Mouse (Mus musculus): Measurements from ENCODE around the gene Npw. TPM values are rescaled to one million over a fixed set of nuclear protein-coding genes. Genes with fewer than 3 reads are reported as not detected.

Gene Npw
- total RNA-seq (2021), result not detected

DNA sequence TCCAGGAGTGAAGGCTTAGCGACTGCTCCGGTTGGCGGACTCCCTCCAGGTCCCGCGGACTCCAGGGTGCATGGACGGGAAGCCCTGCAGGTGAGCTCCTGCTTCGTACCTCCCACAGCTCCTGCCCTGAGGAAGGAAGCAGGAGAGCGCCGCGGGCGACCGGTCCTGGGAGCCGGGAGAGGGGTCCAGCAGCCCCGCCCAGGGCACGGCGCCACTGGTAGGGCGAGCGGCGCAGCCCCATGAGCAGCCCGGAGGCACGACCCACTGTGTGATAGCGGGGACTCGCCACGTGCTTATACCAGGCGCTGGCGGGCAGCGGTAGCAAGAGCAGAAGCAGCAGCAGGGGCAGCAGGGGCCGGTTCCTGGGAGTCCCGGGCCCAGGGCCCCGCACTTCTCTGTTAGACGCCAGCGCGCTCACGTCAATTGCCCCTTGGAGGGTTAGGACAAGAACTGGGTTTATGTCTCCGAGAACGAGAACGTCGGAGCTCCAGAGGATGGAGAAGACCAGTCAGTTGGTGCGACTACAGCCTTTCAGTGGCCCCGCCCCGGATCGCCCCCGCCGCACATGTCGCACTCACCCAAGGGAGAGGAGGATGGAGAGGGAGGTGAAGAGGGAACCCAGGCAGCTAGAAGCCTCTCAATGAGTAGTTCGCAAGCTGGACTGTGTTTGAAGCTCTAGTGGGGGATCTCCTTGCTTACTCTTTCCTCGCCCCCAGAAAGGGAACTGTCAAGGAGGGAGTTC lies at the start of gene Npw:
Npw (minus strand) TSS at position 441 of the 742 bp plus-strand sequence.
- intact Hi-C loops (cut with DNase I), result no loop called here
- DNase-seq (ENCODE audit: extremely low spot score in 1 of 2, low spot score in 2 of 2), result no peak

GRCm38 (mm10) chr17:24707801-24708425 lies 49.7 kb upstream of the Npw start:
- intact Hi-C loops (cut with DNase I), result no loop called here
- DNase-seq (ENCODE audit: extremely low spot score in 1 of 2, low spot score in 2 of 2), result no peak

- peak; percentile 94 to 96 for DNase-seq (ENCODE audit: extremely low spot score in 1 of 2, low spot score in 2 of 2)
- intact Hi-C loops (cut with DNase I), result no loop called here
Measured at GRCm38 (mm10) chr17:24706982-24707800, 48.9 kb upstream of the Npw start, which contains the start of gene Tbl3. Gene Tbl3 (minus strand): TSS chr17:24707660.

GRCm38 (mm10) chr17:24705821-24706220 lies 47.6 kb upstream of the Npw start:
- intact Hi-C loops (cut with DNase I), result no loop called here
- DNase-seq (ENCODE audit: extremely low spot score in 1 of 2, low spot score in 2 of 2), result no peak

DNA sequence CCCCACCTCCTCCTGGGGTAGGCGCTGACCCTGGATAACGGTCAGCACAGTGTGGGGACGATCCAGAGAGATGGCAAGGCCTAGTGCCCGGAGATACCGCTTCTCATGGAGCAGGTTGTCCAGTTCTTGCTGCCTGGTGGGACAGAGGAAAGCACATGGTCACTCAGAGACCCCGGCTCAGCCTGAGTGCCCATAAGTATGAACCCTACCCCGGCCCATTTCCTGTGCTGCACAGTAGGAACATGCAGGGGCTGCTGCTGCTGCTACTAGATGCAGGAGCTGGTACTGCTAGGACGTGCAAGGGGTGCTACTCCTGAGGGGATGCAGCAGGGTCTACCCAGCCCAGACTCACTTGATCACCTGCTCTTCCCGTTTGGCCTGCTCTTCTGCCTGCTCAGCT lies 43.0 kb upstream of the Npw start:
- intact Hi-C loops (cut with DNase I), result no loop called here
- DNase-seq (ENCODE audit: extremely low spot score in 1 of 2, low spot score in 2 of 2), result no peak

DNA sequence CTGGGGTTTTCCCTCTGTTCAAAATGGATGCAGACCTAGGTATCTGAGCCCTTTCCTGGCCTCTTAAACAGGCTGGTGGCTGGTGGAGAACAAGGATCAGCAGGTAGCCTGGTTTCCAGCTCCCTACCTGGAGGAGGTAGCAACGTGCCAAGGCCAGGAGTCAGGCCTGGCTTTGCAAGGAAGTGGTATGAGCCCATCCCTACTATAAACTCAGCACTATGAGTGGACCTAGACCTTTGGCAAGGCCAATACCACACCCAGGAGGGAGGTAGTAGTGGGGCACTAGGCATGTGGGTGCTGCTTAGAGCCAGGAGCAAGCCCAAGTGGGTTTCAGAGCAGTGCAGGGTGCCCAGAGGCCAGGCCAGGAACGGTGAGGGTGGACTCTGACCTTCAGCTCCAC lies 41.2 kb upstream of the Npw start:
- intact Hi-C loops (cut with DNase I), result no loop called here

GRCm38 (mm10) chr17:24698715-24699114 lies 40.5 kb upstream of the Npw start:
- intact Hi-C loops (cut with DNase I), result no loop called here
- no peak for DNase-seq (ENCODE audit: extremely low spot score in 1 of 2, low spot score in 2 of 2)

More for the DNA sequence above, 41.2 kb upstream of the Npw start:
- DNase-seq (ENCODE audit: extremely low spot score in 1 of 2, low spot score in 2 of 2), result no peak

- DNase-seq (ENCODE audit: extremely low spot score in 1 of 2, low spot score in 2 of 2), result peak in 1 of 2 experiments; percentile 68
- intact Hi-C loops (cut with DNase I), result no loop called here
Measured at GRCm38 (mm10) chr17:24697985-24698384, 39.7 kb upstream of the Npw start.

- peak; percentile 65 to 93 for DNase-seq (ENCODE audit: extremely low spot score in 1 of 2, low spot score in 2 of 2)
- intact Hi-C loops (cut with DNase I), result no loop called here
Measured at GRCm38 (mm10) chr17:24696011-24696697, 37.9 kb upstream of the Npw start, which contains the start of the genes Gfer and Noxo1. Gene Gfer (minus strand): TSS chr17:24696156. Gene Noxo1 (plus strand): TSS chr17:24696234.

GRCm38 (mm10) chr17:24695326-24696010 lies 37.2 kb upstream of the Npw start:
- intact Hi-C loops (cut with DNase I), result no loop called here
- no peak for DNase-seq (ENCODE audit: extremely low spot score in 1 of 2, low spot score in 2 of 2)

GRCm38 (mm10) chr17:24692385-24692784 lies 34.1 kb upstream of the Npw start:
- intact Hi-C loops (cut with DNase I), result no loop called here
- no peak for DNase-seq (ENCODE audit: extremely low spot score in 1 of 2, low spot score in 2 of 2)

GRCm38 (mm10) chr17:24689251-24690081 lies 31.2 kb upstream of the Npw start, which contains the start of gene Syngr3:
Gene Syngr3 (minus strand): TSS chr17:24689955.
- DNase-seq (ENCODE audit: extremely low spot score in 1 of 2, low spot score in 2 of 2), result peak in 1 of 2 experiments; percentile 65
- intact Hi-C loops (cut with DNase I), result no loop called here

DNA sequence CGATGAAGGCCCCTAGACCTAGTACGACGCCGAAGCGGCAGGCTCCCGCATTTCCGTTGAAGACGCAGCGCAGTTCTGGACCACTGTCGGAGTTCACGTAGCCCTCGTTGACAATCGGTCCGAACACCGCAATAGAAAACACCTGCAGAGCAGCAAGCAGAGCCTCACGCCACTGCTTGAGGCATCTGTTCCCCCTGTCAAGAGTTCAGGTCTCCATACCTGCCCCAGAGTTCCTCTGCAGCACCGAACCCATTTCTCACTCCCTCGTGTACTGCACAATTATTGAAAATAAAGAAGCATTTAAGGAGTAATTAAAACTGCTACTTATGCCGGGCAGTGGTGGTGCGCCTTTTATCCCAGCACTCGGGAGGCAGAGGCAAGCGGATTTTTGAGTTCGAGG lies 29.3 kb upstream of the Npw start:
- DNase-seq (ENCODE audit: extremely low spot score in 1 of 2, low spot score in 2 of 2), result no peak
- intact Hi-C loops (cut with DNase I), result no loop called here

GRCm38 (mm10) chr17:24687146-24687595 lies 28.9 kb upstream of the Npw start:
- DNase-seq (ENCODE audit: extremely low spot score in 1 of 2, low spot score in 2 of 2), result peak in 1 of 2 experiments; percentile 71
- intact Hi-C loops (cut with DNase I), result no loop called here

DNA sequence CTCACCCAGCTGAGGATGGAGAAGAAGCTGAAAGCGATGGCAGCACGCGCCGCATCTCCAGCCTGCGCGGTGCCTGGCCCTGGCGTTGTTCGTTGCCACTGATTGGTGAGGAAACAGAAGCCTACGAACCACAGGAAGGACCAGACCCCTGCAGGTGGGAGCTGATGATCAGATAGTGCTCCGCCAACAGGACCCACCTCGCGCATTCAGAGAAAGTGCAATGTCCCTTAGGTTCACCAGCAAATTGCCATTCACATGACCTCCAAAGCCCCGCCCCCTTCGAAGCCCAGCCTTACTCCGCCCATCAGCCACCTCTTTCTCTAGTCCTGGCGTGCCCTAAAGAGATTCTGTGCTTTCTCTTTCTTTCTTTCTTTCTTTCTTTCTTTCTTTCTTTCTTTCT lies 28.3 kb upstream of the Npw start:
- DNase-seq (ENCODE audit: extremely low spot score in 1 of 2, low spot score in 2 of 2), result no peak
- intact Hi-C loops (cut with DNase I), result no loop called here

- DNase-seq (ENCODE audit: extremely low spot score in 1 of 2, low spot score in 2 of 2), result no peak
- intact Hi-C loops (cut with DNase I), result no loop called here
Measured at GRCm38 (mm10) chr17:24677500-24678080, 19.3 kb upstream of the Npw start.

DNA sequence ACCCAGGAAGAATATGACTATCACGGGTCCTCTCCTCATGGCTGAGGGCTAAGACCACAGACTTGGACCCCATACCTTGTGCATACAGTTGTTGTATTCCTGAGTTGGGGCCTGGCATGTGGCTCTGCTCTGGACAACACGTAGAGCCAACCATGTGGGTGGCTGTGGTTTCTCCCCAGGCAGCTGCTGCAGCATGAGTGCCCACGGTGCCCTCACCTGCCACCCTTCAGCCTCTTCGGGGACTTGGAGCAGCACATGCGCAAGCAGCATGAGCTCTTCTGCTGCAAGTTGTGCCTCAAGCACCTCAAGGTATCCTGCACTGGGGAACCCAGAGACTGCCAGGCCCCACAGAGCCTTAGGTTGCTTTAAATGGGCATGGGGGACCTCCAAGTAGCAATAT lies 18.6 kb upstream of the Npw start:
- no peak for DNase-seq (ENCODE audit: extremely low spot score in 1 of 2, low spot score in 2 of 2)
- intact Hi-C loops (cut with DNase I), result no loop called here

All from left cerebral cortex, postnatal 10 days (tissue).